Mouse (Mus musculus): Measurements from ENCODE around the gene 9330182L06Rik. TPM values are rescaled to one million over a fixed set of nuclear protein-coding genes. Genes with fewer than 3 reads are reported as not detected.

The 9330182L06Rik gene
- polyA plus RNA-seq, 1 experiment: 0.81 TPM

GRCm38 (mm10) chr5:9345038-9345617 lies 79.2 kb downstream of the 9330182L06Rik start:
- Histone ChIP-seq H3K4me1 (ENCODE audit: control insufficient read depth, insufficient read depth, low read length) (no peaks in the 10 kb centered on the region), H3K27me3 (ENCODE audit: control insufficient read depth, insufficient read depth, low read length) (no peaks in the 10 kb centered on the region), H3K36me3 (ENCODE audit: control insufficient read depth, insufficient read depth, low read length) (no peaks in the 10 kb centered on the region), H3K4me3 (ENCODE audit: control insufficient read depth, low read depth, low read length) (no peak overlapping the region), H3K27ac (ENCODE audit: control insufficient read depth, insufficient read depth, low read depth, low read length) (no peak overlapping the region)
- TF ChIP-seq POLR2A (IDR thresholded peaks at IDR 0.05; ENCODE audit: control insufficient read depth, low read depth, low read length): no peak
- TF ChIP-seq CTCF (IDR thresholded peaks at IDR 0.05; ENCODE audit: control insufficient read depth, insufficient read depth, insufficient replicate concordance, low read depth, low read length): no peak

- Histone ChIP-seq H3K27ac (ENCODE audit: control insufficient read depth, insufficient read depth, low read depth, low read length) (no peak overlapping the region), H3K4me1 (ENCODE audit: control insufficient read depth, insufficient read depth, low read length) (no peaks in the 10 kb centered on the region), H3K36me3 (ENCODE audit: control insufficient read depth, insufficient read depth, low read length) (no peaks in the 10 kb centered on the region), H3K4me3 (ENCODE audit: control insufficient read depth, low read depth, low read length) (no peak overlapping the region), H3K27me3 (ENCODE audit: control insufficient read depth, insufficient read depth, low read length) (no peaks in the 10 kb centered on the region)
- TF ChIP-seq CTCF (IDR thresholded peaks at IDR 0.05; ENCODE audit: control insufficient read depth, insufficient read depth, insufficient replicate concordance, low read depth, low read length) (no peak), POLR2A (IDR thresholded peaks at IDR 0.05; ENCODE audit: control insufficient read depth, low read depth, low read length) (no peak)
Measured at GRCm38 (mm10) chr5:9345625-9346024, 79.7 kb downstream of the 9330182L06Rik start.

- Histone ChIP-seq H3K36me3 (ENCODE audit: control insufficient read depth, insufficient read depth, low read length) (no peaks in the 10 kb centered on the region), H3K27ac (ENCODE audit: control insufficient read depth, insufficient read depth, low read depth, low read length) (no peak overlapping the region), H3K4me1 (ENCODE audit: control insufficient read depth, insufficient read depth, low read length) (no peaks in the 10 kb centered on the region), H3K27me3 (ENCODE audit: control insufficient read depth, insufficient read depth, low read length) (no peaks in the 10 kb centered on the region), H3K4me3 (ENCODE audit: control insufficient read depth, low read depth, low read length) (no peak overlapping the region)
- TF ChIP-seq CTCF (IDR thresholded peaks at IDR 0.05; ENCODE audit: control insufficient read depth, insufficient read depth, insufficient replicate concordance, low read depth, low read length) (no peak), POLR2A (IDR thresholded peaks at IDR 0.05; ENCODE audit: control insufficient read depth, low read depth, low read length) (no peak)
Measured at GRCm38 (mm10) chr5:9346510-9346909, 80.6 kb downstream of the 9330182L06Rik start.

- no peak overlapping the region for H3K4me3 ChIP-seq (ENCODE audit: control insufficient read depth, low read depth, low read length)
- no peaks in the 10 kb centered on the region for H3K4me1 ChIP-seq (ENCODE audit: control insufficient read depth, insufficient read depth, low read length)
- H3K36me3 ChIP-seq (ENCODE audit: control insufficient read depth, insufficient read depth, low read length): no peaks in the 10 kb centered on the region
- no peak overlapping the region for H3K27ac ChIP-seq (ENCODE audit: control insufficient read depth, insufficient read depth, low read depth, low read length)
- TF ChIP-seq POLR2A (IDR thresholded peaks at IDR 0.05; ENCODE audit: control insufficient read depth, low read depth, low read length) (no peak), CTCF (IDR thresholded peaks at IDR 0.05; ENCODE audit: control insufficient read depth, insufficient read depth, insufficient replicate concordance, low read depth, low read length) (no peak)
- H3K27me3 ChIP-seq (ENCODE audit: control insufficient read depth, insufficient read depth, low read length): no peaks in the 10 kb centered on the region
Measured at GRCm38 (mm10) chr5:9352163-9352562, 86.2 kb downstream of the 9330182L06Rik start.

- H3K27ac ChIP-seq (ENCODE audit: control insufficient read depth, insufficient read depth, low read depth, low read length): no peak overlapping the region
- TF ChIP-seq POLR2A (IDR thresholded peaks at IDR 0.05; ENCODE audit: control insufficient read depth, low read depth, low read length) (no peak), CTCF (IDR thresholded peaks at IDR 0.05; ENCODE audit: control insufficient read depth, insufficient read depth, insufficient replicate concordance, low read depth, low read length) (no peak)
- H3K27me3 ChIP-seq (ENCODE audit: control insufficient read depth, insufficient read depth, low read length): no peaks in the 10 kb centered on the region
- no peak overlapping the region for H3K4me3 ChIP-seq (ENCODE audit: control insufficient read depth, low read depth, low read length)
- no peaks in the 10 kb centered on the region for H3K4me1 ChIP-seq (ENCODE audit: control insufficient read depth, insufficient read depth, low read length)
- H3K36me3 ChIP-seq (ENCODE audit: control insufficient read depth, insufficient read depth, low read length): no peaks in the 10 kb centered on the region
Measured at GRCm38 (mm10) chr5:9352646-9353045, 86.7 kb downstream of the 9330182L06Rik start.

GRCm38 (mm10) chr5:9354257-9354656 lies 88.3 kb downstream of the 9330182L06Rik start:
- H3K36me3 ChIP-seq (ENCODE audit: control insufficient read depth, insufficient read depth, low read length): no peaks in the 10 kb centered on the region

GRCm38 (mm10) chr5:9358076-9358475 lies 92.2 kb downstream of the 9330182L06Rik start:
- no peak for TF ChIP-seq CTCF (IDR thresholded peaks at IDR 0.05; ENCODE audit: control insufficient read depth, insufficient read depth, insufficient replicate concordance, low read depth, low read length)
- no peak for TF ChIP-seq POLR2A (IDR thresholded peaks at IDR 0.05; ENCODE audit: control insufficient read depth, low read depth, low read length)
- no peaks in the 10 kb centered on the region for H3K4me1 ChIP-seq (ENCODE audit: control insufficient read depth, insufficient read depth, low read length)
- H3K4me3 ChIP-seq (ENCODE audit: control insufficient read depth, low read depth, low read length): no peak overlapping the region
- H3K27ac ChIP-seq (ENCODE audit: control insufficient read depth, insufficient read depth, low read depth, low read length): no peak overlapping the region
- no peaks in the 10 kb centered on the region for H3K27me3 ChIP-seq (ENCODE audit: control insufficient read depth, insufficient read depth, low read length)
- H3K36me3 ChIP-seq (ENCODE audit: control insufficient read depth, insufficient read depth, low read length): no peaks in the 10 kb centered on the region

More at GRCm38 (mm10) chr5:9354257-9354656, 88.3 kb downstream of the 9330182L06Rik start:
- Histone ChIP-seq H3K4me3 (ENCODE audit: control insufficient read depth, low read depth, low read length) (no peak overlapping the region), H3K27me3 (ENCODE audit: control insufficient read depth, insufficient read depth, low read length) (no peaks in the 10 kb centered on the region), H3K4me1 (ENCODE audit: control insufficient read depth, insufficient read depth, low read length) (no peaks in the 10 kb centered on the region), H3K27ac (ENCODE audit: control insufficient read depth, insufficient read depth, low read depth, low read length) (no peak overlapping the region)
- TF ChIP-seq POLR2A (IDR thresholded peaks at IDR 0.05; ENCODE audit: control insufficient read depth, low read depth, low read length) (no peak), CTCF (IDR thresholded peaks at IDR 0.05; ENCODE audit: control insufficient read depth, insufficient read depth, insufficient replicate concordance, low read depth, low read length) (no peak)

All from testis, adult 2 months (tissue).